Mouse (Mus musculus) kidney, postnatal 14 days (tissue): ENCODE data around the gene Appl2.

Experiments used
- DNase-seq: peaks from one replicate; pipeline ENCODE4 v3.0.0; 2022; ENCODE audit warnings: mixed read lengths

Appl2 gene

DNA sequence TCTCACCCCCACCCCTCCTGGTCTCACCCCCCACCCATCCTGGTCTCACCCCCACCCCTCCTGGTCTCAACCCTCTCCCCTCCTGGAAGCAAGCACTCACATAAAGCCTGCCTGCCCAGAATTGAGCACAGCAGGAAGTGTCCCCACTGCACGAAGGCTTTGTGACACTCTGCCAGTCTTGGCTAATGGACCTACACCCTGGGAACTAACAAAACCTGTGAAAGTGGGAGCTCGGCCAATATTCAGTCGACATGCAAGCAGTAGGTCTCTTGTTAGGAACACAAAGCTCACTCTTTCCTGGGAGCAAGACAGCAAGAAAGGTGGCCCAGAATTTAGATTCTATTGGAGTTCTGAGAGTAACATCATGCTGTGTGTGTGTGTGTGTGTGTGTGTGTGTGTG lies 17.6 kb downstream of the Appl2 start:
- no peak for DNase-seq

DNA sequence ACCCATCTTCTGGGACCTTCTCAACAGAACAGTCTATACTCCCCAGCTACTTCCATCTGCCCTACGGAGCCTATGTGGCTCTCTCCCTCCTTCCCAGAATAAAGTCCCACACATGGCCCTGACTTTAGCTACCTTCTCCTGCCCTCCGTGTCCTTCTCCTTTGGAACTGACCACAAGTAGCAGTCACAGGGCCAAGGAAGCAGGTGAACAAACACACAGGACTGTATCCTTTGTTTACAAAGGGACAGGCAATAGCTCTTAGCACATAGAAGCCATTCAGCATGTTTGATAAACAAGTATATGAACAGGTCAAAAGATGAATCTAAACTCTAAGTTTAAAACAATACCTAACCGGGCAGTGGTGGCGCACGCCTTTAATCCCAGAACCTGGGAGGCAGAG lies 18.7 kb downstream of the Appl2 start:
- no peak for DNase-seq

DNA sequence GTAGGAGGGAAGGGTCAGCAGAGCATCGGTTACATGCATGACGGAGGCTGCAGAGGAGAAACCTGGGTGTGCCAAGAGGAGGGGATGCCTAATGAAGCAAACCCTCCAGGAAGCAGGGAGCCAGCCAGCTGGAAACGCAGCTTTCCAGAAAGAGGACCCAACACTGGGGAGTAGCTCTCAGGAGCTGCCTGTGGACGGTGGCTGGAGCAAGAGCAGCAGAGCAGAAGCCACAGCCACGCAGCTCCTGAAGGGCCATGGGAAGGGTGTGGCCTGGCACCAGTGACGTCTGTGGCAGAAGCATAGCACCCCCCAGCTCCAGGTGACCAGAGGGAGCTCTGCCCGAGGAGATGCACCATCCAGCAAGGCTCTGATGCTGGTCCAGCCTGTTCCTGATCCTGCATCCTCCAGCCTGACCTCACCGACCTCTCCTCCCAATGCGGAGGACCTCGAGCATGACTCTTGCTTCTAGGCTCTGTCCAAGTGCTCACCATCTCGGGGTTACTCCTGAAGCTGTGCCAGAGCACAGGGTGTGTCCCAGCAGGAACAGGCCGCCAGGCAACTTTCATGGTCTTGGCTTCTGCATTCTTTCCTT lies 19.3 kb downstream of the Appl2 start:
- DNase-seq = no peak

DNA sequence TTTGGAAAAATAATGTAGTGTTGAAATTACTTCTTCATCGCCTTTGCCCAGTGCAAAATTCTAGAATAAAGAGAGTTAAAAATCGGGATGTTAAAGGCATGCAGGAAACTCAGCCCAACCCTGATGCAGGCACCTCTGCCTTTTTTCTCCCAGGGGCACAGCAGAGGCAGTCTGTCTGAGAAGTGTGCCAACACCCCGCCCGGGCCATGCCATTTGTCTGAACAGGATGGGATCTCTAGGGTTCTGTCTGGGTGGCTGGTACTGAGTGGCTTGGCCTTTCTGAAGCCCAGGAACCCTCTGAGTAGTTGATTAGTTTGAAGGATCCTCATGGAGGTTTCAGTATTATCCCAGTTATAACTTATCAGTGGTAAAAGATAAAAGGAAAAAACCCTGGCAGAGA lies 20.3 kb downstream of the Appl2 start:
- DNase-seq = no peak

DNA sequence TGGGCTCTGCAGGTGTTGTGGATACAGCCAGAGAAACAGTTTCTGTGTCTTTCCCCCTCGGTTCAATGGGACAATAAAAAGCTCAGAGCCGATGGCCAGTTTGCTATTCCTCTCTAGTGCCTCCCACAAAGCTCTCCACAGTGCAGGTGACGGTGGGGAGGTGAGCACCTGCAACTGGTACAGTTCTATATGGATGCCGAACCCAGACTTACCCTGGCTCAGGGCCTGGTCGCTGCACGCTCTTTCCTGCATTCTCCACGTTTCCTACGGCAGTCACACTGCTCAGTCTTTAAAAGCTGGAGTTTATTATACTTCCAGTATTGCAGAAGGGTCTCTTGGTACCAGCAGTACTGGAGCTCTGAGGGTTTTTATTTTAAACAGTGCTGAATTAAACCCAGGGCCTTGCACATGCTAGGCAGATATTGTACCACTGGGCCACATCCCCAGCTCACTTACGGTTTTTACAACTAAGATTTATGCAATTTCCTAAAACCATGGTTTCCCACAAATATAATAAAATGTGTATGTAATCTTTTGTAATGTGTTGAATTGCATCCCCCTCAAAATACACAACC lies 21.3 kb downstream of the Appl2 start:
- no peak for DNase-seq

DNA sequence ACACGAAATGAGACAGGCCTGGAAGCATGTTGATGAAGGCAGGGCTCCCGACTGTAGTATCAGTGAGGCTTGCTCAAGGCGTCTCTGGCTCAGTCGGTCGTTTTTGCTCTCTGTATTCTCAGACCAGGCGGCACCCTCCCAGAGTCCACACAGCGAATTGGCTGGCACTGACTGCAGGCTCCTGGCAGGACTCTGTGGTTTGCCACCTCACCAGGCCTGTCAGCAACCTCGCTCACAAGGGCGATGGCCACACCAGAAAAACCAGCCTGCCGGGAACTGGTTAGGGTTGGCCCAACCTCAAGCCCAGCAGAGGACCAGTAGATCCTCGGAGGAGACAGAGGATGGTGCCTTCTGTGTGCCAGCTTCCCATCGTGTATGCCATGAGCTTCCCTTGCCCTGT lies 23.7 kb downstream of the Appl2 start:
- DNase-seq = no peak

DNA sequence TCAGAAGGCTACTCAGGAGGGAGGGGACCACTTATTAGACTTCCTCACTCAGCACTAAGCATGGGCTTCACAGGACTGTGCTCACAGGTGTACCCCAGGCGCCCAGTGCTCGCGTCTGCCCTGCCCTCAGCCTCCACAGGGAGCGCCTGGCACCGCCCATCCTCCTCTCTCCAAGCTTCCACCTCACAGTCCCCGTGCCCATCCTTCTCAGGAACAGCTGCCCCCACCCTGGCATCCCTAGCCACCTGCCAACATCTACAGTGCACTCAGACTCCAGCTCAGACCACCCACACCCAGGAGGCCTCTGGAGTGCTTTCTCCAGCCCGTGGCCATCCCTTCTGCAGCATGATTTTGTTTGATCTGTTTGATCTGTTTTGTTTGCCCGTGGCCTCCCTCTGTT lies 24.5 kb downstream of the Appl2 start:
- DNase-seq = no peak

DNA sequence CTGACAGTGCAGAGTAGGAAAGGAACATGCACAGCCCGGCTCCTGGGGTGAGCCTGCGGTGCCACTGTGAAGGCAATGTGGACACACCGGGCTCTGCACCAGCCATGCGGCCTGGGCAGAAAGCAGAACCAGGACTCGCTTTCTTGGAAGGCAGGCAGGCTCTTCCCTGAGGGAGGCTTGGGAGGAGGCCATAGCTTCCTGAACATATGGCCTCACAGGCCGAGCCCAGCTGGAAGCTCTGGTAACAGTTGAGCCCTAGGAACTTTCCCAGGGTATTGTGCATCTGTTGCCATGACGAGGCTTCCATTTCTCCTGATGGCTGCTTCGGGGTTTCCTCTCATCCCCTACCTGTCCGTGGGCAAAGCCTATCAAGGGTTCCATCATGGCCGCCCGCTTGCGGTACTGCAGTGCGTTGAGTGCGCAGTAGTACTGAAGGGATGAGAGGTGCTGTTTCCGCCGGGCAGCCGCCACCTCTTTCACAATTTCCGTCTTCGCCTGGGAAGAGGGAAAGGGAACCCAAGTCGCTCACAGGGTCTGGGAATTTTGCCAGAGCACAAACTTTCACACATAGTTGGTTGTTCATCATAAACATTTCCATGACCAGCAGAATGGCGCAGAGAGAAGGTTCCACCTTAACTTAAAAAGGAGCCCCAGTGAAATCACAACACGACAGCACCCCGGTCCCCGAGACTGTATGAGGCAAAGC lies 28.0 kb downstream of the Appl2 start:
- no peak for DNase-seq

DNA sequence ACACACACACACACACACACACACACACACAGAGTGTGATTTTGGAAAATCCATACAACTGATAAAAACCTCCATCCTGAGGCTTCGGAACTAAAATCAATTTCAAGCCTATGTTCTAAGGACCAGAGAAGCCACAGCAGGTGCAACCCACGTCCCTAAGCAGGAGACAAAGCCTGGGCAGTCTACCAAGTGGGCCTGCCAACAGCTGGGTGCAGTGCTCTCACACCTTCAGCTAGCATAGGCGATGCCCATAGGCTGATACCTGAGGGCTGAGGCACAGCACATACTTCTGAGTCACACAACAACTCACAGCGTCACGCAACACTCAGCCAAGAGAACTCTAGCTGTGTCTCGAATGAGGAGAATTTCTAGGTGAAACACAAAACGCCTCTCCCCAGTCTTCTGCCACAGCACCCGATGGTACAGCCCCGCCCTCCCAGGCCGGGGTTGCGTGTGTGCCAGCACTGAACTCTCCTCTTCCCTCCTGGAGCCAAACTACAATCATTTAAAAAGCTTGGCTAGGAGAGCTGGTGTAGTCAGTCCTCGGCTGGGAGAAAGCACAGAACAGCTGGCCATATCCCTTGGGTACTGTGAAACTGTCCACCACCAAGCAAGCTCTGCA lies 29.6 kb downstream of the Appl2 start:
- DNase-seq = no peak

DNA sequence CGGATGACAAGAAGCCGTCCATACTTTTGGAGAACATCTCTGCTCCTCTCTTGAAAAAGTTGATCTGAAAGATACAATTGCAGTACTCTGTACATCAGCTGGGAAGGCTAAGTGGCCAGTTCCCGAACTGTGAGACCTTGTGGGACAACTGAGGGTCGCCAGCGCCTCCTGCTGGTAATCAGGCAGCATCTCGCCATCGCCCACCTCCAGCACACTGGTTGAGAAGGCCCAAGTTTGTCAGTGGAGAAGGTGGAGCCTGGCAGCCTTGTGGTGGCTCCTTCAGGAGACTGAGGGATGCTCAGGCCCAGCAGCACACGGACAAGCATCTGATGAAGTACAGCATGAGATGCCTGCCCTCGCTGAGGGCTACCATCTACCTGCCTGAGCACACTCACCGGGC lies 31.2 kb downstream of the Appl2 start:
- no peak for DNase-seq

DNA sequence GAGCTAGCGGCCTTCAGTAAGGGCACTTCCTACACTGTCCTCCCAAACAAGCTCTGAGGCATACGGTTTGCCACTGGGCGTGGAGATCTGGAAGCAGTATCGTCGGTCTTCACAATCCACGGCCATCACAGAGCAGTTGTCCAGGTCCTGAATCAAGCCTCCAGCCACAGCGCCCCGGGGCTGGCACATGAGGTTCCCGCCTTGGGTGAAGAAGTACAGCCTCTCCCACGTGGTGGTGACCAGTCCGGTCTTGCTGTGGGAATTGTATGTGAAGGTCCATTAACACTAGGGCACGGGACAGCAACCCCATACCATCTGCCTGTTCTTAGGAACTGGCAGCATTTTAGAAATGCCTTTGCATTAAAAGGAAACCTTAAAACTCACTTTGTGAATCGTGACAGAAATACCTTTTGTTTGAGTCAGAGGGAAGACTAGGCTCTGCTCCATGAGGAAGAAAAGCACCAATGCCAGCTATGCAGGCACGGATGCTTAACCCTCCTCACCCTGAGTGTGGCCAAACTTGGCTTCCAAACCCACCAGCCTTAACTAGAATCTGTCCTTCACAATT lies 35.8 kb downstream of the Appl2 start:
- DNase-seq = no peak

DNA sequence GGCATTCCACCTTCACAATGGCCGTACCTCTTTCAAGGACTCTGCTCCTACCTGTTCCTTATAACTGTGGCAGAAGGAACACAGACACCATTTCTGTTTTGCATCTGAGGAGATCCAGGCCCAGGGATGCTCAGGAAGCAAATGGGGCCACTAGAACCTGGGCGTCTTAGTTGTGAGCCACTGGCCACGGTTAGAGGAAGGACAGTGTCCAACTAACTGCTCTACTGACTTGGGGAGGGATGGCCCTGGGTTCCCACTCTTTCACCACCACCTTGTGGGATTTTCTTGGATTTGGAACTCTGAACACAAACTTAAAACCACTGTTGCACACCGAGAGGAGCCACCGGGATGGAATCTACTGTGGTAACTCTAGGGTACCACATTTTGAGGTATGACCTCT lies 36.7 kb downstream of the Appl2 start:
- no peak for DNase-seq

DNA sequence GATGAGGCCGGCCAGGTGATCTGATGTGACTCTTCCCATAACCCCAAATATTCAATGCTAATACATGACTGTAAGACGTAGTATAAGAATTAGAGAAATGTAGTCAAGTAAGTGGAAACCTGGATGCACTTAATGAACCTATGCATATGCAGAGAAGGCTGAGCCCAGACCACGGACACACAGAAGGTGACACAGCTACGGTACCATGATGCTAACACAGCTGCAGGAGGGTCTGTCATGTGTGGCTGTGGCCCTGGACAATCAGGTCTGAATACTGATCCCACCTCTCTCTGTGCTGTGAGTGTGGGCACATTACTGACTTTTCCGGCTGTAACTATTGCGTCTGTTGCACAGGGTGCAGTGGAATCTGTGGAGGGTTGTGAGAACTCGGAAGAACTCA lies 38.0 kb downstream of the Appl2 start:
- no peak for DNase-seq

DNA sequence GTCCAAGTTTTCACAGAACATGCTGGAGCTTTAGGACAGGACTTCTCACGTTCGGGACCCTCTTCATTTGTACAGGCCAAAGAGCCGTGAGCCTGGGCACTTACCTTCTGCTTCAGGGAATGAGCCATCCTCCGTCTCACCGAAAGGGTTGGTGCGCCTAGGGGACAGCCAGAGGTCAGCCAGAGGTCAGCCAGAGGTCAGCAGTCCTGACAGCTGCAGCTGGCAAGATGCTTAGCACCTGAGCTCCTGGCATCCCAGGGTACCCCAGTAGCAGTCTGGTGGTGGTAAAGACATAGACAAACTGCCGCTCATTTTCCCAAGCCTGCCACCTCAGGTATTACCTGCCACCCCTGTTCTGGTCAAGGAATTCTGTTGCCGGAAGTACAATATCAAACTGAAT lies 39.9 kb downstream of the Appl2 start:
- DNase-seq = no peak

DNA sequence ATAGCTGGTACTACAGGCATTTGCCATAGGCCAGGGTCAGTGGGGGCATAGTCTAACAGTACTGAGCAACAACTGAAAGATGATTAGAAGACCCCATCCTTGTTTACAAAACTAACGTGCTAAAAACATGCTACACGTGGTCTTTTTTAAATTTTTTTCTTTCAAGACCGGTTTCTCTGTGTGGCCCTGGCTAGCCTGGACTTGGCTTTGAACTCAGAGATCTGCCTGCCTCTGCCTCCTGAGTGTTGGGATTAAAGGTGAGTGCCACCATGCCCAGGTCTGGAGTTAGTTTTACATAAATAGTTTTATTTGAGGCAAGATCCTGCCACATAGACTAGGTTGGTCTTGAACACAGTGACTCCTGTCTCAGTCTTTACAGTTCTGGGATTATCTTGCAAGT lies 41.4 kb downstream of the Appl2 start:
- DNase-seq = no peak

DNA sequence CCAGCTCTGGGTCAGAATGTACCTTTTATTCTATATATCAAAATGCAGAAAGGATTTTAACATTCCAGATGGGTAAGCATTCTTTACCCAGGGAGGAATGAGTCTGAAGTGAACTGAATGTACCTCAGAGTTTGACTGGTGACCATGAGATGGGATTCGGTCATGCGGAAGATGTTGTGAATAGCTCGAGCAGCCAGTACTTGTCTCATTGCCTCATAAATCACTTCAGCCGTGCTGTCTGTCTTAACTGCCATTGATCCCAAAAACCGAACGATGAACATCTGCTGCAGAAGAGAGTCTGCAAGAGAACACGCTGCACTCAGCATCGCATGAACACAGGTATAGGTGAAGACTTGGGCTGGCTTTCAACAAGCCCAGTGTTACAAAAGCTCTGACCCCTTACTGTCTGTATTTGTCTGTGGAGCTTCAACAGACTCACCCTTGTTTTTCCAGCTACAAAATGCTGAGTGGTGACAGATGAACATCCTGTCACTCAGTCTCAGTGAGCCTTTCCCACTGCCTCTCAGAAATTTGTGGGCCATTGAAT lies 42.8 kb downstream of the Appl2 start:
- DNase-seq = no peak

DNA sequence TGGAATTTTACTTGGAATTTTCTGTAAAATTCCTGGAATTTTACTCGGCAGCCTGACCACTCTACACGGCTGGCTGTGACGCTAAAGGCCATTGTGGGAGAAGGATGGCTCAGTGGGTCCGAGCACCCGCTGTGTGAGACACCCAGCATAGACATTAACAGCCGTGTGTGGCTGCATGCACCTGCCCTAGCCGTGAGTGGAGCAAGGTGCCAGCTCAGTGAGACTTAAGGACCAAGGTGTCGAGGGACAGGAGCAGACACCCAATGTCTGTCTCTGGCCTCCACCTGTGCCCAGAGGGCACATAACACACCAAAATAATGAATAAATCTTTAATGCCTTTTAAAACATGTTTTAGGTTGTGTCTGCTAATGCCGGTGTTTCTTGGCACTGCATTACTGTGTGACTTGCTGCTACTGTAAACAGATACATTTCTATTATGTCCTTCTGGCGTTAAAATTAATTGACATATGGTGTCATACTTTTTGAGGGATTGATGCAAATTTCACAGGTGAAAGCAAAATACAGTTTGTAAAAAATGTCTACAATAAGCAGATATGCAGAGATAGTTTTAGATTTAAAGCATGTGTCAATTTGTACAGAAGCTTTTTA lies 44.5 kb downstream of the Appl2 start:
- no peak for DNase-seq

DNA sequence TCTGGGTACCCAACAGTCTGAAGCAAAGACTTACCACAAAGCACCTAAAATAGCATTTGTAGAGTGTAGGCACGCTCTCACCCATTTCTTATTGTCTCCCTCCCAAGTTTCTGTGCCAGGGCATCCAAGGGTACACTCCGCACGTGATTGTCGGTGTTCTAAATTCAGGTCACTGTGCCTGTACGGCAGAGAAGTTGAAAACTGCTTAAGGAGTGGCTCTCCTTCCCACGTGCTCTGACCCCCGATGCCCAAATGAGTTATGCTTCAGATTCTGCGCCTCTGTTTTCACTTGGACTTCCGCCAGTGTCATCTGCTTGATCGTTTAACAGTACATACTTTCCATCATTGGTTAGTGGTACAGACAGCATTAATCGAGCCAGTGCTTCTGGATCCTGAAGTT lies 47.9 kb downstream of the Appl2 start:
- no peak for DNase-seq

DNA sequence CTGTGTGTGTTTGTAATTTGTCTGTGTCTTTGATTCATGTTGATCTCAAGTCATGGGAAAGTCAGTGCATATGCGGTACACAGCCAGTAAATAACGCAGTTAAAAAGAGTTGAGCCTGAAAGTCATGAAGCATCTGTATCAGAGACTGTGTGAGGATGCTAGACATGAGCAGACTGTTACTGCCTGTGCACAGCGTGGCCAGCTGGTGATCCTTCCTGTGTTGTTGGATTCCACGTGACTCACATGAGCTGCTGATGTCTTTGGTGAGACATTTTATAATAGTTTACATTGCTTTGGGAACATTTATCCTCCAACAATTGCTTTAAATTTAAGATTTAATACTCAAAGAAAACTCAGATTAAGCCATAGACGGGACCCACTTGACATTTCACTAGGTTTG lies 54.0 kb downstream of the Appl2 start:
- no peak for DNase-seq

DNA sequence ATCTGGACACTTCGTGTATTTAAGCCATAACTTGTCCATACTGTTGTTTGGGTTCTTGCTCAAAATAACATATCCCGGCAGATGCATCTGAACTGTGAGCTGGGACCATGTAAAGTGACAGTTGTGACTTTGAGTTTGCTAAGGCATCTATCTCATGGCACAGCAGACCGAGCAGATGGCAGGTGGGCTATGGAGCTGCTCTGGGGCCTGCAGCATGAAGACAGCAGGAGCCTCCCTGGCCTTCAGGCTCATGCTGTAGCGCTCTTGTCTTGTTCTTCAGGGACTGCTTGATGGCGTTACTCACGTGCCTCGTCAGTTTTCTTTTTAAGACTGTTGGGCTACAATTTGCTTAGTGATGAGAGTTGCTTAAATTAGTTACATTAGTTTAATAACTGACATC lies 55.9 kb downstream of the Appl2 start:
- DNase-seq = no peak

DNA sequence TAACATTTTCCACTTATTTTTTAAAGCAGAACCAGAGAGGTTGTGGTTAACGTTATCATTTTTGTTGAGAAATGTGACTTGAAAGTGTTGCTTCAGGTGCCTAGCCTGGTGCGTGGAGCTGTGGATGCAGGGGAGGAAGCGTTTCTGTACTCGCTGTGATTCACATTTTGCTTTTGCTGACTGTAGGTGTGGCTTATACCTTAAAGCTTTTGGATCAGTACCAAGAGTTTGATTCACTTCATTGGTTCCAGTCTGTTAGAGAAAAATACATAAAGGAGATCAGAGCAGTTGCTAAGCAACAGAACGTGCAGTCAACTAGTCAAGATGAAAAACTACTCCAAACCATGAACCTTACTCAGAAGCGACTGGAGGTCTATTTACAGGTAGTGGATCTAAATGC lies 57.7 kb downstream of the Appl2 start:
- no peak for DNase-seq

DNA sequence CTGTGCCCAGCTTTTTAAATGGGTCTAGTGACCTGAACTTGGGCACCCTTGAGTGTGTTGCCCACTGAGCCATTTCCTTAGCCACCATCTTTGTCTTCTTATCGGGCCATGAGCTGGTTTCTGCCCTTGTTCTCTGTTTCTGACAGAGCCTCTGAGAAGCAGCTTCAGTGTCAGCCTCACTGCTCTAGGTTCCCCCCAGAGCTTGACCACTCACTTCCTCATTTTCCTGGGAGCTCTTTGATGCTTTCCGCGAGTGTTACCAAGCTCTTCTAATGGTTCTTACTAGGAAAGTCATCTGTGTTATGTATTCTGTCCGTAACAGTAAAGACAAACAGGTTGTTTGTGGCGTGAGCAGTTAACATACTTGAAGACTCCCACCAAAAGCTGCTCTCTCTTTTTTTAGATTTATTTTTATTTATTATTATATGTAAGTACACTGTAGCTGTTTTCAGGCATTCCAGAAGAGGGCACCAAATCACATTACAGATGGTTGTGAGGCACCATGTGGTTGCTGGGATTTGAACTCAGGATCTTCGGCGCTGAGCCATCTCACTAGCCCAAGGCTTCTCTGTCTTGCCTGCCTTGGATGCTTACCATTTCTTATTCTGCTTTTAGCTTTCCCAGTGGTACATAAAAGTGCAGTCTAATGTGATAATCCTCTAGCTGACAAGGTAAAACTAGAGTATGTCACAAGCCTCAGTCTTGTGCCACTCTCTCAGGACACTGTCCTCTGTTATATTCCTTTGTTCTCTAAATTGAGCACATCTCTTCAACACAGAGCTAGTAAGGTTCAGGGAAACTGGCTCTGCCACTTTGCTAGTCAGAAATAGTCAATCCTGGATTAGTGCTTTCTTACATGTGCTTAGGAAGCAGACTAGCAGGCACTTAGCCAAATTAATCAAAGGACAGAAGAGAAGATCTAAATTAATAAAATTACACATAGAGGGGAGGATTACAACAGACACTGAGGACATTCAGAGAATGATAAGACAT lies 82.8 kb downstream of the Appl2 start:
- DNase-seq = no peak
